Mouse (Mus musculus) layer of hippocampus, adult 9-10 months (tissue): Measurements from ENCODE around the gene Tspan2.
A peak's percentile ranks its signal among the peaks of the same experiment; 100 is the strongest.

Experiments used
- DNase-seq: peaks from one replicate; pipeline ENCODE4 v3.0.0; 2022; ENCODE audit warnings: low spot score

Tspan2 gene

DNA sequence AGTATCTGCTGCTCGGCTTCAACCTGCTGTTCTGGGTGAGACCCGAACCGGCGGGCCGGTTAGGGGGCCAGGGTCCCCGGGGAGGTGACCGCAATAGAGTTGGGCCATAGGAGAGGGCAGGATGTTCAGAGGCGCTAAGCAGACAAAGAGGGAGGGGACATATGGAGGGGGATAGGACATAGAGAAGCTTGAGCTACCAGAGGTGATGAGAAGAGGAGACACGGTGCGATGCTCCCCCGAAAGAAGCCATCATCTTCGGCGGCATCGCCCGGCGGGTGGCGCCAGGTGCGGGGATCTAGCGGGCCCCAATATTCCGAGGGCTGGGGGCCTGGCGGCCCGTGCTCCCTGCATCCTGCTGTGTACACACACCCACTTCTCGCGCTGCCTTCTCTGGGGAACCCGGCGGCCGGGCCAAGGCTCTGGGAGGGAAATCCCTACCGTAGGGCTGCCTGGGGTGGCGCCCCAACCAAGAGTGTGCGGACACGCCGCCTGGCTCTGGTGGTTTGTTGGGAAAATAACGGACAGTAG, 766 bp downstream of the Tspan2 start:
- no peak for DNase-seq

DNA sequence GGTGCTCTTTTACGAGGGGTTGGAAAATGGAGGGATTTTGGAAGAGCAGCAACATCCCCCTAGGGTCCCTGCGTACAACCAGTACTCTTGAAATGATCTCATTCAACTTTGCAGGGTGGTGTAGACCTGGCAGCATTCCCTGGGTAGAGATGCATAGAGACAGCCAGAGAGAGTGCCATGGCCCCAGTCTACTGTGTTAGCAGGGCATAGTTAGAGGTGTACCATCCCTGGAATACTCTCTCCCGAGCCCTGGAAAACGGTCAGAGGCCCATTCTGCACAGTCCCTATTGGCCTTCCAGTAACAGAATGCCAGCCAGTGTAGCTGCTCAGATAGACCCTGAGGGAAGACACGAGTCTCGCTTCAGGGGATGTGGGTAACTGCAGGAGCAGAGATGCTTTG, 1.3 kb downstream of the Tspan2 start:
- no peak for DNase-seq

DNA sequence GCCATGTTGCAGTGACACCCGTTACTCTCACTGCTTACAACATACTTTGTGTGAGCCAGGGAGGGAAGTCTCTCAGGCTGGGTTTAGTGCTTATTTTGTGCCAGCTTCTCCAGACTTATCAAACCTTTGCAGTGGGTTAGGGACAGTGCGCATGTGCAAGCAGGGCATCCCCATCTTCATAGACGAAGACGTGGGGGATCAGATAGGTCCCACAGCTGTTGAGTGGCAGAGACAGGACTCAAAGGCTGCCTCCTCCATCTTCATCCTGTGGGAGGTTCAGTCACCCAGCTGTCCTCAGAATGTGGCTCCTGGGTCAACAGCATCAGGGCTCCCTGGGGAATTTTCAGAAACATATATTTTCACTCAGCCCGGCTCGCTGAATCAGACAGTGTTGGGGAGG, 2.1 kb downstream of the Tspan2 start:
- DNase-seq = no peak

DNA sequence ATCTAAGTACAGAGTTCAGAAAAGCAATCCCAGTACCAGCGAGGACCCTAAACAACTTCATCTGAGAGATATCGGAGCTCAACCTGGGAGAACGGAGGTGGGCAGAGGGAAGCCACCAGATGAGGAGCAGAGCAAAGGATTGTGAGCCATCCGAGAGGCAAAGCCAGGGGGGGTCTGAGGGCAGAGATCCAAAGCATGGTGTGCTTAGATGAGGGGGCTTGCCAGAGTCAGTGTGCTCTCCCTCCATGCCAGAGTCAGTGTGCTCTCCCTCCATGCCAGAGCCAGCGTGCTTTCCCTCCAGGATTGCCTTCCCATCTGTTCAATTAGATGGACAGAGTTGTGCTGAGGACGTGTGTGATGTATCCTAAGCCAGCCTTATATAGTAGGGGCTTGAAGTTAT, 2.8 kb downstream of the Tspan2 start:
- DNase-seq = no peak

DNA sequence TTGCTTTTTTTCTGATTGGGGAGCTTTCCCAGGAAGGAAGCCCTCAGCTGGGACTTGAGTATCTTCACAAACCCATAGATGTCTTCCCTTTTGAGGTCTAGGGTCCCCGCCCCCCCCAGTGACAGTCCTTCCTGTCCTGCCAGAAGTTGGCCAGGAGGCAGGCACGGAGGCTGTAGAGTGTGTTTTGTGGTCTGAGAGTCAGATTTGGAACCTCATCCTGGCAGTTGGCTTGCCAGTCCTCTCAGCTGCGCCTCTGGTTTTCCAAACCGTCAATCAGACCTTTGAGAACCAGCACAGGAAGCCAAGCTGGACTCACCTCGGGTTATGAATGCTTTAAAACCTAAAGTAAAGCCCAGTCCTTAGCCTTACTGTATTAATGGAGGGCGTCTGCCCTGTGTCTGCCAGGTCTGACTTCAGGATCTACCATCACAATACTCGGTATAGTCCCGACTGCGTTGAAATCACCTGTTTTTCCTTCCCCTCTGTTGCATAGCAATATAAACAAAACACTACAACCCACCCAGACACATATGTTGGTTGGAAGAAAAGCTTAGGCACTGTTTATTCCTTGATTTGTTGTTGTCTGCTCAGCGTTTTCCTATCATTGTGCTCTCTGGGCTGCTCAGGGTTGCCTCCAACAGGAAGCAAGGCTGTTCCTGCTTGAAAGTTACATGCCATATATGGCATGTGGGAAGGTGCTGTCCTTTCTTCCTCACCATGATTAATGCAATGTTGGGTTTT, 4.0 kb downstream of the Tspan2 start:
- no peak for DNase-seq

DNA sequence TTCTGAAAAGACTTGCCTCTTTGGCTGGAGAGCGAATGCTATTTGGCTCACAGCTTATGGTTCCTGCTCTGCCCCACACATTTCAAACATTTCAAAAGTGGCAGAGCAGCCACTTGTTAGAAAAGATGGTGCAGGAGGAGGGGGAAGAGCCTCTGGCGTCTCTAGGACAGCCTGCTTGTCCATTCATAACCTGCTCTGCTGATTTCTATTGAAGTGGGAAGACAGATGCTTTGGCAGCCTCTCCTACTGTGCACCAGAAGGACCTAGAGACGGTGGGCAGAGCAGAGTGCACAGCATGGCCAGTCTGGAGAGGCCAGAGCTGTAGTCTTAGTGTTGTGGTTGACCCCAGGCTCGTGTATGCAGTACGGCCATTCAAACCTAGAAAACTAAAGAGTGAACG, 4.6 kb downstream of the Tspan2 start:
- no peak for DNase-seq

DNA sequence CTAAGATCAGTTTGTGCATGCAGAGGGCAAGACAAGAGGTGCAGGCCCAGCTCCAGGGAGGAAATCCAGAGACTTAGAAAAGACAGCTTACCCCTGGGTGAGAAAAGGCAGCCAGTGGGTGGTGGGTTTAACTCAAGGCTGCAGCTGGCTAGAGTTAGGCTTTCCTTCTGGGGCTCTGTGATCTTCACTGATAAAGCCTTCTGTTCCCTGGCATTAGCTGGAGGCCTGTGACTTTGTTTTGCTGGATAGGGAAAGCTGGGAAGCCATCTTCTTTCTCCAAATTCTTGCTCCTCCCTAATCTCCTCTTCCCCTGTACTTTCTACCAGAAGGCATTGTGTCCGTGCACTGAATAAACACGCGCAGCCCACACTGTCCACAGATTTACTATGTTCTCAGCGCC, 8.4 kb downstream of the Tspan2 start:
- no peak for DNase-seq

DNA sequence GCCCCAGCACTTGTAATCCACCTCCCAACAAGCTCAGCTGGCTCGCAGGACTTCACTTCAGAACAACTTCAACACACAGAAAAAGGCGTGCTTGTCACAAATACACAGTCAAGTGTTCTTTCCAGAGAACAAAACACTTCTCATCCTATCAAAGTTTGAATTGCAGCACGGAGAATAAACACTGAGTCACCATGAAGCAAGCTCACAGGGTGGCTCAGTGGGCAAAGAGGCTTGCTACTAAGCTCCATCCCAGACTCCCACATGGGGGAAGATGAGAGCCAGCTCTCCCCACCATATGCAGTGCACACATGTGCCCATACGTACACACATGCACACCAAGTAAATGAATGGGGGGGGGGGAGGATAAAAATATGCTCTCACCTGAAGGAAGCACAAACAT, 8.9 kb downstream of the Tspan2 start:
- DNase-seq = no peak

DNA sequence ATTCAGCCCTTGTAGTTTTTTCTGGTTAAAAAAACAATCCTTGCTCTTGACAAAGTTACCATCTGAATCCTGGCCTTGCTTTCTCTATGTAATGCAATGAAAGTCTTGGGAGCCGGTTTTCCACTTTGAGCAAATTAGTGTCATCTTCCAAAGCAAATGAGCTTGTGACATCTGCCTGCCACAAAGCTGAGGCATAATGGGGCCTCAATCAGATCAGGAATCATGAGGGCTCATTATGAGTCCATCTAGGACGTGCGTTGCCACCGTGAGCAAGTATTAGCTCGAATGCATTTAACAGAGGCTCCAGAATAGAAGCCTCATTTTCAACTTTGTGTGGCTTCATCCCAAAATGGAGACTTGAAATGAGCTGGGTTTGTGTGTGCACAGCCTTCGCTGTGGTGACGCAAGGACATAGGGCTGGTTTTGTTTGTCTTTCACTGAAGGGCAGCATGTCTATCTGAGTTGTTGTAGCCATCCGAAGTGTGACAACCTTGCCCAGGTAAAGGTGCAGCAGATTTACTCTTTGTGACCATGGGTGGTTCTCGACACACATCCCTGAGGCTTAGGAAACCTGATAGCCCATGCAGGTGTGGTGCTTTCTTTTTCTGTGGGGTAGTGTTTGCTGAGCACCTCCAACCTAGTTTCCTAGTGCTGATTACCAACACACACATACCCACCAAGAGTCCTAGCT, 9.6 kb downstream of the Tspan2 start:
- DNase-seq = no peak

DNA sequence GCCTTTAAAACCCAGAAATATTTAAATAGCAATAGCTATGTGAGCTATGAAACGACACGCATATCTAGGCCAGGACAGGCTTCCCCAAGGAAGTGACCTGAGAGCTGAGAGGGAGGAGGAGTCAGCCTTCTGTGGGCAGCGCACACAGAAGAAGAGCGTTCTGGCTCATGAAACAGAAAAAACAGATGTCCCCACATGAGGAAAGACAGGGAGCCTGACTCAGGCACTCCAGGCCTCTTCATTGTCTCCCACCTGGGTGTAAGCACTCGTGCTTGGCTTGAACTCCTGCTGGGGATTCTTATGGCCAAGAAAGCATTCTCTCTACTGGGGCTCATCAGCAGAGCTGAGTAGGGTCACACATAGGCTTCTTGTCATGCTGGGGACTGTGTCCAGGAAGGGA, 10.3 kb downstream of the Tspan2 start:
- DNase-seq = no peak

DNA sequence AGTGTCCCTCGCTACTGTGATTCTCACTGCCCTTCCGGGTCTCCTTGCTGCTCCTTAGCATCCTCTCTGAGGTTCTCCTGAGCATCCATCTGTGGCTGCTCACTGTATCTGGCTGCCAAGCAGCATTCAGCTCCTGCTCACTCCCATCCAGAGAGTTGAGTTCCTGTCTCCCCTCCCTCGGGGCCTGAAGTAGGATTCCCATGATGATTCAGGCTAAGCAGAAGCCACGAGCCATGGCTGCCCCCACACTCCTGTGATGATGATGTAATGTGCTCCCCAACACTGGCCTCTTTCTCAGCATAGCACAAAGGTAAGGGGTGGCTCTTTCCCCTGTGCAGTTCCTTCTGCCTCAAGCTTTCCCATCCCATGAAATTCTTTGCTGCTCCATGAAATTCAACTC, 11.8 kb downstream of the Tspan2 start:
- no peak for DNase-seq

DNA sequence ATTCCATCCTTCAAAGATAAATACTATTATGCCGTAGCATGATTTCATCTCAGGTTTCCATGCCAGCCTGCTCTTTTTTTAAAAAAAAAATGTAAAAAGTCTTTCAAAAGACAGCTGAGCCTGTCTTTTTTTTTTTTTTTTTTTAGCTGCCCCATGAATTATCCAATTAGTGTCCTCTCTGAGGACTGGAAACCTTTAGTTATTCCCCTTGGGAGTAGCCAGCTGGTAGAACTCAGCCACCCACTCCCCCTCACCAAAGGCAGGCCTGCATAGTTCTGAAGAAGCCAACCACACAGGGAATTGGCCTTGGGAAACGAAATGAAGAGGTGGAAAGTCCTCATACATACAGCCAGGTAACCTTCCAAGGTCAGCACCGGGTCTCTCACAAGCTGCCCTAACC, 13.7 kb downstream of the Tspan2 start:
- DNase-seq = no peak

DNA sequence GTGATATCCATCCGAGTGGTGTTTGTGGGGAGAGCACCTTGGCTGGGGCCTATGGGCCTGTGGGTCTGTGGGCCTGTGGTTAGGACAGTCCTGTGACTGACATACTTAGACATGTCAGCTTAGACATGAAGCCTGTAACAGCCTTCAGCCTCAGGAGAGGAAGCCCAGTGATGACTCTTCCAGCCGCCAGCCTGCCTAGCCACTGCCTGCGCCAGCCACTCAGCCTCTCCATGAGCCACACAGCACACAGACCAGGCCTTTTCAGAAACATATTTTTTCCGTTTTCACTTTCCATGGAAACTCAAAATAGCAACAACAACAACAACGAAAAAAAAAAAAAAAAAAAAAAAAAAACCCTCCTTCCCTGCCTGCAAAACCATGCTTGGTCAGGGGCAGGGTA, 14.4 kb downstream of the Tspan2 start:
- no peak for DNase-seq

DNA sequence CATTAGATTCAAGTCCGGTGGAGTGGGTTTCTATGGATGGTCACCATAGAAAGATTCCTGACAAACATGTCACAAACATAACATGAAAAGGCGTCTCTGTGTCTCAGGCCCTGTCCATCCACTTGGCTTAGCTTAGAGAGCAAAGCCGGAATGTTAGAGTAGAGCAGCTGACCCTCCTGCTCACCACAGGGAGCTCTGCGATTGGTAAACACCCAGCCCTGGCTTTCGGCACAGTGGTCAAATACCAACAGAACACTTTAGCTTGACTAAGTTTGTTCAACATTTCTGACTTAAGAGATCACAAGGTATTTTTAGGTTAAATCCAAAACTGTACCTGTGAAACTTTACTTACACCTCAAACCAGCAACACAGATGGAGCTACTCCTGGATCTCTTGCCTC, 16.8 kb downstream of the Tspan2 start:
- no peak for DNase-seq

DNA sequence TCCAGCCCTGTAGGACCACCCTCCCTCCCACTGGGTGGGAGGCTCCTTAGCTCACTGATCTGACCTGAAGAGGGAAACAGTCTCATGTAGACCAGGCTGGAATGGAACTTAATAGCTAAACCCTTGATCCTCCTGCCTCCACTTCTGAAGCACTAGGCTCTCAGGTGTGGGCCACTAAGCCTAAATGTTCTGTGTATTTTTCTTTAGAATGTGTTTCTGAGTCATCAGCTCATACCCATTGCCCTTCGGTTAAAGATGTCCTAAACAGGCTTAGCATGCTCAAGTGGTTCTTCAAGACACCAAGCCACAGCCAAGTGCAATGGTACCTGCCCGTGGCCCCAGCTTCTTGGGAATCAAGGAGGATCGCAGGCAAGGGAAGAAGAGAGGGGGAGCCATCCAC, 17.2 kb downstream of the Tspan2 start:
- no peak for DNase-seq

DNA sequence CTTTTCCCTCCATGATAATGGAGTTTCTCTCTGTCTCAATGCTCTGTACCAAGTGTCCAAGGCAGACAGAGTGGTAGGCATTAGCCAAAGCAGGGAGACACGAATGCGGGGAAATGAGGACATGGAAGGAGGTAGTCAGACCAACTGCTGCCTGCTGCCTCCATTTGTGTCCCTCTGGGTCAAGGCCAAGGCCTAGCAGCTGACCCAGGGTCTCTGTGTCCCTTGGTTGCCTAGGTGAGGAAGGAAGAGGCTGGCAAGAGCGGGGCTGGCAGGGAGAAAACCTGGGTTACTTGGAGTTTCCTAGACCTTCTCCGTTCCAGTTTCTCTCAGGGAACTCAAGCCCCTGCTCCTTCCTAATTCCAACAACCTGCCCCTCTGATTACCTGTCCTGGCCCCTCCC, 17.7 kb downstream of the Tspan2 start:
- no peak for DNase-seq

DNA sequence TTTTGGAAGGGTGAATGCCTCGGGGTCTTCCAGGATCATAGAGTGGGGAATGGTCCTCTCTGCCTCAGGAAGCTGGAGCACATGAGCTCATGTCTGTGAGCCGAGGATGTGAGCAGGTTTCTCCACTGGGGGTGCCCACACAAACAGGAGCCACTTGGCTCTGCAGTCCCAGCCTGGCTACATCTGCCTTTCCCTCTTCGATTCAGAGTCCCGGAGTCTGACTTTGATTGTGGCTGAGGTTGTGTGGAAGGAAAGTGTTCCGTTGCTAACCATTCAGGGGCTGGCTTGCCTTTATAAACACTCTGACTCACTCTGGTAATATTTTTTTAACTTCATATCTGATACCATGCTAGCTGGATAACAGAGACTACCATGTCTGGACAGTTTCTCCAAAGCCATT, 18.1 kb downstream of the Tspan2 start:
- no peak for DNase-seq

DNA sequence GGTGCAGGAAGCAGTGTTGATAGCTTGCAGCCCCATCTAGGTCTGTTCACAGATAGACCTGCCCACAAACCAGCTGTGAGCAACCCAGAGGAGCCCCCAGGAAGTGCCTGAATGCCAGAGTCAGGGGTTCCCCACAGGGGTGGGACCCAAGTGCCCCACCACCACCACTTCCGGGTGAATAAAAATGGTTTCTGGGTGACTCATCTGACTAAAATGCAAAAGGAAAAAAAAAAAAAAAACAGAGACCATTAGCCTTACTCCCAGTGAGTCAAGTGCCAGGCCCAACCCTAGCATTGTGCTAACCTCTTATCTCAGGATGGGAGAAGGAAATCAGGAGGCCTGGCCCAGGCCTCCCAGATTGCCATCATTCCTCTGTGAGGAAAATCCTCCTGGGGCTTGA, 21.5 kb downstream of the Tspan2 start:
- DNase-seq = no peak

DNA sequence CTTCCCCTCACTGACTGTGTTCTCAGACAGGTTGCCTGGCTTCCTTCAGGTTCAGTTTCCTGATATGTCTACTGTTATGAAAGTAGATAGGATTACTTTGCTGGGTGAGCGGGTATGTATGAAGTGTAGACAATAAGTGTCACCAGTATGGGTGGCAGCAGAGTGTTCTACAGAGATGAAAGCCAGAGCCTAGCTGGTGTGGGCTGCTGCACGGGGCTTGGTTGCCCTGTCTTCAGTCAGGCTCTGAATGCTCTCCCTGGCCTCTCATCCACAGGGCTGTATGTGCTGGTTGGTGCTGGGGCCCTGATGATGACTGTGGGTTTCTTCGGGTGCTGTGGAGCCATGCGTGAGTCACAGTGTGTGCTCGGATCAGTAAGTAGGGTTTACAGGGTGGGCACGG, 22.7 kb downstream of the Tspan2 start:
- DNase-seq = no peak

DNA sequence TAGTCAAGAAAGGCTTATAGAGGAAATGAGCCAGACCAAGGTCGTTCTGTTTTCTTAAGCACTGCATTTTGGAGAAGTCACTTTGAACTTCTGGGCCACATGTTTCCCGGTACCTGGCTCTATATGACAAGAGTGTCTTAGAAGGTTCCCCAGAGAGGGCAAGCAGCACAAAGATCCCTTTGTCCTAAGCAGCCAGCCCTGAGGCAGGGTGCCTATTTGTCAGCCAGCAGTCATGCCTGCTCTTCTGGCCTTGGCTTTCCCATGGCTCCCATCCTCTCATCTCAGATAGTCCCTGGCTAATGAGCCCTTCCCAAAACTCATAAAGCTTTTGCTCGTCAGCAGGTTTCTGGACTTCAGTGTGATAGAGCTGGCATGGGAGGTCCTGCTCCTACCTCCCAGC, 25.9 kb downstream of the Tspan2 start:
- no peak for DNase-seq

DNA sequence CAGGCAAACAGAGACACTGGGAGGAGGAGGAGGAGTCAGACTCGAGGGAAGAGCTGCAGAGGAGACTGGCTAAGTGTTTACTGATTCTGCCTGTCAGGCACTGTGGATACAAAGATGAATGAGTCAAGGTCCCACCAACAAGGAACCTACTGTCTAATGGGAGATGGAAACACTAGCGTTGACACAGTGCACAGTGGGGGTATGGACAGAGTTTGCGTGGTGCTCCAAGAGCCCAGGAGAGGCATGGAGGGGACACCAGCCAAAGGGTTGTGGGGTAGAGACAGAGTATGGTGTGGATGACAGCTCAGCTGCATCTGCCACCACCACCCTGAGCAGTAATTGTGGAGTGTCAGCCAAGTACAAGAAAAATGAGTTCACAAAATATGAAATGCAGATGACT, 28.1 kb downstream of the Tspan2 start:
- DNase-seq = peak; percentile 30

DNA sequence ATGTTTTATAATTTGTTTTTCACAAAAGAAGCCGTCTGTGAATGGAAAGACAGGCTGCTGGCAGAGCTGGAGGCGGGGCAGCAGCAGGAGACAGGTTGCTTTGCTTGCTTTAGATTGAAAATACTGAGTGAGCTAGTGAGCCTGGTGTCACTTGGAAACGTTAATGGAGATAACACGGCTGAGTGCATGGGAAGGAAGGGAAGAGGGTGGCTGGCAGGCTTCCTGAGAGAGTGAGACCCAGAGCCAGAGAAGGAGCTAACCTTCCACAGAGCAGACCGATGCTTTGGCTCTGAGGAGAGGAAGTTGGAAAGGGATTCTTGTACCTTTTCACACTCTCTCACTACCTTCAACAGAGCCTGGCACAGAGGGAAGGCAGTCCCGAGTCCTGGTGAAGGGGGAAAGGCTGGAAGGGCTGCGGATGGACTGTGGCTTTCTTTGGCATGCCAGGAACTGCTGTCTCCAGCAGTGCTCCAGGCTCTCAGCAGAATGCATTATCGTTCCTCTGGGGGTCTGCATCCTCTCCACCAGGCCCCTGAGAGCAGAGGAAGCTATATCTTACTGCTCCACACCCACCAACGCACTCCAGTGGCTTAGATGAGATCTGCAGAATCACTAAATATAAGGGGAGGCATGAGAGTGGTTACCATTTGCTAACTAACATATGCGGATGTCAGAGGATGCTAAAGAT, 29.5 kb downstream of the Tspan2 start:
- no peak for DNase-seq

DNA sequence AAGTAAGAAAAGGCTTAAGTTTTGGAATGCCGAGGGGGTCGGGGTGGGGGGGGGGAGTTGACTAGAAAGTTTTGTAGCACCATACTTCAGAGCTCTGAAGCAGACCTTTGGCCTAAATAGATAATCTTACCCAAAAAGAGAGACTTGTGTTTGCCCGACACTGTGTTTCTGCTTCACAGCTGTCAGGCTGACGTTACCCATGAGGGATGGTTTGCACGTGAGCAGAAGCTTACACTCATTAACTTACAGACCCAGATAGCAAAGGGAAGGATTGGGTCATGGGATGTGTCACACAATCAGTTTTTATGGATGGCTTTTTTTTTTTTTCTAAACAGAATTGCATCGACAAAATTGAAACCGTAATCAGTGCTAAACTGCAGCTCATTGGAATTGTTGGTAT, 30.5 kb downstream of the Tspan2 start:
- DNase-seq = no peak
